Mouse (Mus musculus) adrenal gland, adult 2 months (tissue): Measurements from ENCODE around the gene Crybb1. TPM values are rescaled to one million over a fixed set of nuclear protein-coding genes. Genes with fewer than 3 reads are reported as not detected.

Source experiments
- DNase-seq: peaks from one replicate; pipeline ENCODE4 v3.0.0; 2021
- polyA plus RNA-seq: library from polyadenylated mRNA; depleted of rRNA; stranded (reverse); fragments of >200 nt; gene quantifications from 2 replicates; pipeline ENCODE4 v1.2.3, GENCODE M21; 2012
- total RNA-seq, 2 experiments: library from RNA; stranded (reverse); gene quantifications; 2 replicates each; pipeline ENCODE4 v1.2.3; 2021

Gene Crybb1
- total and polyA plus RNA-seq, 3 experiments = 2.9 to 6.7 (median 3.2) TPM

GRCm38 (mm10) chr5:112265515-112265914 lies 9.9 kb downstream of the Crybb1 start:
- no peak for DNase-seq

- no peak for DNase-seq
Measured at GRCm38 (mm10) chr5:112266011-112266777, 10.6 kb downstream of the Crybb1 start.

DNA sequence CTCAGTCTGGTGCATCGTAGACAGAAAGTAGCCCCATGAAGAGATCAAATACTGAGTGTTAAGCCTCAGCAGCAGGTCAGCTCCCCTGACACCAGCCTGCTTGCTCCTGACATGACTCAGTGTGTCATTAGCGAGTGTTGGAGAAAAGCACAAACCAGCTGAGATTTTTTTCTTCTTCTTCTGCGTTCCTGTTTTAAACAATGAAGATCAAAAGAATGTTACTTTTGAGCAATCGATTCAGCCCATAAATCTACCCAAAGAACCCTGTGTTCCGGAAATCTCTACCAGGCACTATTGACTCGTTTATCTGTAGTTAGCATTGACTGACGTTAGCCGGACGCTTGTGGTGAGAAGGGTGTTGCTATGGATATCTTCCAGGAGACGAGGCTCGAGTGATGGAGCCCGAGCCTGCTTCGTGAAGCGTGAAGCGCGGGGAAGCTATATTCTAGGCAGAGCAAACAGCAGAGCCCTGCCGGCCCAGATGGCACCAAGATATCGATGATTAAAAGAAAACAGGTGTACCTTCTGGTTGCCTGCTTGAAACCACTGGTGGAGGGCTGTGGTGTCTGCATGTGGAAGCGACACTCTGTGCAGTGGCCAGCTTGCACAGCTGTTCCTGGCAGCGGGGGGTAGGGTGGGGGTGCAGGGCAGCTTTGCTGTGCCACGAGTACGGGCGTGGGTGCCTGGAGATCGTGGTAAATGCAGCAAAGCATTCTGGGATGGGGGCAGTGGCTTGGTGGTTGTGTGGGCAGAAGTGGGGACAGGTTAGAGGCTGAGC lies 15.3 kb downstream of the Crybb1 start:
- DNase-seq = no peak

- no peak for DNase-seq
Measured at GRCm38 (mm10) chr5:112272934-112273333, 17.3 kb downstream of the Crybb1 start.

GRCm38 (mm10) chr5:112273746-112274463 lies 18.3 kb downstream of the Crybb1 start:
- peak; percentile 6 for DNase-seq

GRCm38 (mm10) chr5:112275021-112275804 lies 19.6 kb downstream of the Crybb1 start:
- peak; percentile 43 for DNase-seq

GRCm38 (mm10) chr5:112276267-112276873 lies 20.8 kb downstream of the Crybb1 start, which contains the start of gene Tpst2:
Gene Tpst2 (plus strand): TSS chr5:112276691.
- DNase-seq = peak; percentile 100

- DNase-seq = no peak
Measured at GRCm38 (mm10) chr5:112276907-112277348, 21.3 kb downstream of the Crybb1 start.

DNA sequence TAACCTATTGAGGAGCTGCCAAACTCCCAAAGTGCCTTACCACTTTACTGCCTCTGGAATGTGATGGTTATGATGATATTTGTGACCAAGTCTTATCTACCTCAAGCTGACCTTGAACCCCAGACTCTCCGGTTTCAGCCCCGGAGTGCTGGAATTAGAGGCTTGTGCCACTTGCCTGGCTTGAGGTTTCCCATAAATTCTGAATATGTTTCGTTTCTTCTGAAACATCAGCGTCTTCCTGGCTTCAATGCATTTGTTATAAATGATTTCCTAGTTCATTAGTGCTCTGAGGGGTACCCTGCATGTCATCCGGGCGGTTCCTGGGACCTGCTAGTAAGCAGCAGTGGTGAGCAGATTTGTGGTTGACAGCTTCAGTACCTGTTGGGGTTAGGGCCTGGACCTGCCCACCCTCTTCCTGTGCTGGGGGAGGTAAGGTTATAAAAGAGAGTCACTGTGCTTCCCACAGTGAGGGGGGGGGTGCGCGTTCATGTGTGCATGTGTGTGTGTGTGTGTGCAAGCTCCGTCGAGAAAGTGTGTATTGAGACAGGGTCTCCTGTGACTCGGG lies 22.4 kb downstream of the Crybb1 start:
- peak; percentile 51 for DNase-seq

GRCm38 (mm10) chr5:112279181-112280021 lies 23.8 kb downstream of the Crybb1 start:
- peak; percentile 88 for DNase-seq

GRCm38 (mm10) chr5:112280151-112280550 lies 24.5 kb downstream of the Crybb1 start:
- DNase-seq = peak; percentile 60

GRCm38 (mm10) chr5:112280863-112281660 lies 25.4 kb downstream of the Crybb1 start:
- peak; percentile 58 for DNase-seq

DNA sequence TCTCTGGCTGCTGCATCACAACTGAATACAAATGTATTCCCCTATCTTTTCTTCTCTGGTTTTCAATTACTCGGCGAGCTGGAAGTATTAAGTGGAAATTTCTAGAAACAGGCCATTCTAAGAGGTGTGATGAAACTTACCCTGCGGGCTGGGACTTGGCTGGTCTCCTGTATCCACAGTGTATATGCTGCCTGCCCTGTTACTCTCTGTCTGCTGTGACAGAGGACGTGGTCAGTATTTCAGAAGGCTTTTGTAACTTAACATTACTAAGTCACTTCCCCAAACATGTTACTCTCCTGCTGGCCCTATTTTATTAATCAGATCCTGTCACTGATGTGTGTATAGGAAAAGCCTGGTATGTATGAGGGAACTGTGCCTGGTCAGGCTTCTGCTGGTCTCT lies 26.1 kb downstream of the Crybb1 start:
- no peak for DNase-seq

DNA sequence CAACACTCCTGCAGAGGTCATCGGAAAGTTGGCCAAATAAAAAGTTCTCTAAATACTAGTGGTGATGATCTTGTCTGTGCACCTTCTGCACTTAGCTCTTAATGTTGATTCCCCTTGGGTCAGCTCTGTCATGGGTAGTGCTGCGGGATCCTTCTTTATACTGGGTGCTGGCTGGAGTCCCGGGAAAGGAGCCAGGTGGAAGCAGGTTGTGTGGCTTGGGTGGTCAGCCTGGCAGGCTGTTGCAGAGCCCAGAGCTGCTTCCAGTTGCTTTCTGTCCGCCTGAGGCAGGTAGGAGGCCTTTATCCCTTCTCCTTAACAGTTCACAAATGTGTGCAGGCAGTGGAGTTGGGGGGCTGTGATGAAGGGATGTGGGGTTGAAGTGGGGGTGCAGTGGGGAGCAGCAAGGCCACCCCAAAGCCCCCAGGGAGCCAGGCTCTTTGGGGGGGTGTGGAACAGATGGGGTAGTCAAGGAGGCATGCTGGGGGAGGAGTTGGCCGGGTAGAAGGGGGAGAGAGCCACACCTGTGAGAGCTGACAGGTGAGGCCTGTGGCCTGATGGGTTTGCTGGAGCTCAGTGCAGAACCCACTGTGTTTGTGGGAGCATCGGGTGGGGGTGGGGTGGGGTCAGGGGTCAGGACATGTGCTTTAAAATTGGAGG lies 26.6 kb downstream of the Crybb1 start:
- no peak for DNase-seq

DNA sequence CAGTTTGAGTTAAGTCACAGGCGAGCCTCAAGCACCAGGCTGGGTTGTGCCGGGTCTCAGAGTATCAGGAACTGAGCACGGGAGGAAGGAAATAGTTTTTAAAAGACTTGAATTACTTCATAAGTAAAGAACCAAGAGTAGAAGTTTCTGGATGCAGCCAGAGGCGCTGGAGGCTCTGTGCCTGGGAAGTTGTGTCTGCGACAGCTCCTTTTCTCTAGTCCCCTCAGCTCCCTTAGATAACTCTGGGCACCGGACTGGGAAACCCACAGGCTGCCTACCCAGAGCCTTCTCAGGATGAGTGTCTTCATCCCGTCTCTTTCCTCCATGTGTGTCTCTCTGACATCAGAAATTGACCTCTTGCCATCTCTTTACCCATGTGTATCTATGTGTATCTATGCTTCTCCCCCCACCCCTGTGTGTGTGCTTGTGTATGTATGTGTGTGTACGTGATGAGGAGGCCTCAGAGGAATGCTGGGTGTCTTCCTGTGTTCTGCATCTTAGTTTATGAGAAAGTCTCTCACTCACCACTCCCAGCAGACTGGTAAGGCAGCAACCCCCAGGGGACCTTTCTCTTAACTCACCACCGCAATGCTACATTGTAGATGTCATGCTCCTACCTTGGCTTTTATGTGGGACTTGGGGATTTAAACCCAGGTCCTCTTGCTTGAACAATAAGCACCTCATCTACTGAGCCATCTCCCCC lies 27.3 kb downstream of the Crybb1 start:
- no peak for DNase-seq

GRCm38 (mm10) chr5:112283543-112284202 lies 28.1 kb downstream of the Crybb1 start:
- DNase-seq = peak; percentile 65

- DNase-seq = no peak
Measured at GRCm38 (mm10) chr5:112284203-112284582, 28.6 kb downstream of the Crybb1 start.
